Mouse (Mus musculus): ENCODE results near the gene Eef1akmt3.

DNA sequence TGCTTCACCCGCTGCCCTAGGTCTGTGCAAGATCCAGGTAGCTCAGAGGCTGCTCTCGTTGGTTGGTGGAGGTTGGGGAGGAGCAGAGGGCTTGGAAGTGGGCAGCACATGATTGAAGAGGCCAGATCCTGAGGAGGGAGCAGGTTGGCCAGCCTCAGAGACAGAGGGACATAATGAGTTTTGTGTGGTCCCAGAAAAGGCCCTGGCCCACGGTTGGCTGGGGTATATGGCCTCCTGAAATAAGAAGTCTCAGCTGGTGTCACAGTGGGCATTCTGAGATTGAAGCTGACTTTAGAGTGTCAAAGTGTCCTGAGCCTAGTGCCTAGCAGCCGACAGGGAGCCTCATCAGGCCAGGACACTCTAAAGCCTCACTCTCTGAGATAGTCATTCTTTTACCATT, 56.2 kb downstream of the Eef1akmt3 start:
- TF ChIP-seq CTCF (IDR thresholded peaks at IDR 0.05; ENCODE audit: low read depth) = no peak
- no peak for TF ChIP-seq EP300 (IDR thresholded peaks at IDR 0.05; ENCODE audit: low read depth)

Measured in liver, embryonic 14.5 days (tissue).